Mouse (Mus musculus) erythroblast, embryonic 14.5 days (primary cell): ENCODE results near the gene Phospho1. TPM values are rescaled to one million over a fixed set of nuclear protein-coding genes. Genes with fewer than 3 reads are reported as not detected.

Experiments used
- H3K27me3 ChIP-seq: 2 replicates; pipeline ENCODE4 v1.6.1; 2012; ENCODE audit warnings: inconsistent platforms; ENCODE audit not compliant: control insufficient read depth
- H3K36me3 ChIP-seq: 2 replicates; pipeline ENCODE4 v1.6.1; 2012; ENCODE audit warnings: mild to moderate bottlenecking, inconsistent platforms; ENCODE audit not compliant: control insufficient read depth
- H3K4me1 ChIP-seq: 2 replicates; pipeline ENCODE4 v1.6.1; 2012; ENCODE audit warnings: inconsistent platforms; ENCODE audit not compliant: control insufficient read depth
- H3K4me3 ChIP-seq: replicated peaks from 2 replicates; pipeline ENCODE3; 2012; ENCODE audit warnings: moderate library complexity, mild to moderate bottlenecking, inconsistent platforms
- H3K9me3 ChIP-seq: 2 replicates; pipeline ENCODE4 v1.6.1; 2012; ENCODE audit warnings: low read length, inconsistent platforms, mixed read lengths; ENCODE audit not compliant: control insufficient read depth
- GATA1 ChIP-seq: IDR thresholded peaks from 2 replicates; pipeline ENCODE4 v1.6.1; 2012; ENCODE audit warnings: low read length, inconsistent platforms, mixed read lengths
- TAL1 ChIP-seq: IDR thresholded peaks from 3 replicates; pipeline ENCODE4 v1.6.1; 2012; ENCODE audit warnings: low read length, inconsistent platforms, mixed read lengths
- polyA plus RNA-seq: library from polyadenylated mRNA; stranded (reverse); fragments of >175 nt; gene quantifications from 2 replicates; pipeline ENCODE4 v1.2.3, GENCODE M21; 2012

Gene Phospho1
- polyA plus RNA-seq, 1 experiment, result 210 TPM

DNA sequence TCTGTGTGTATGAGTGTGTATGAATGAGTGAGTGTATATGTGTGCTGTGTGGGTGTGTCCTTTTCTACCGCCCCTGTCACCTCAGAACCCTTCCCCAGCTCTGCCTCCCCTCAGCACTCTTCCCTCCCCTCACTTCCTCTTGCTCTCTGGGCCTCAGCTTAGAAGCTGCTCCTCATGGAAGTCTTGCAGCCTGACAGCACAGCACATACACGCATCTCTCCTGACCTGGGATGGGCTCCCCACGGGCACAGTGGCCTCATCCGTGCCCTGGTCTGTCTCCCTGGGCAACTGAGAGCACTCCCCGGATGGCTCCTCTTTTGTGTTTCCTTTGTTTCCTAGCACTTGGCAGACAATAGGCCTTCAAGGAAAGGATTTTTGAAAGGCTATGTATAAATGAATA lies 14.7 kb upstream of the Phospho1 start:
- Histone ChIP-seq H3K9me3 (peaks cover 23% of the 10 kb centered on the region), H3K4me1 (peaks cover 80% of the 10 kb centered on the region), H3K27me3 (no peaks in the 10 kb centered on the region; the same call in 1 of the 2 replicates), H3K4me3 (peak overlapping the region; percentile 59), H3K36me3 (peaks cover 37% of the 10 kb centered on the region)
- no peak for TF ChIP-seq GATA1

DNA sequence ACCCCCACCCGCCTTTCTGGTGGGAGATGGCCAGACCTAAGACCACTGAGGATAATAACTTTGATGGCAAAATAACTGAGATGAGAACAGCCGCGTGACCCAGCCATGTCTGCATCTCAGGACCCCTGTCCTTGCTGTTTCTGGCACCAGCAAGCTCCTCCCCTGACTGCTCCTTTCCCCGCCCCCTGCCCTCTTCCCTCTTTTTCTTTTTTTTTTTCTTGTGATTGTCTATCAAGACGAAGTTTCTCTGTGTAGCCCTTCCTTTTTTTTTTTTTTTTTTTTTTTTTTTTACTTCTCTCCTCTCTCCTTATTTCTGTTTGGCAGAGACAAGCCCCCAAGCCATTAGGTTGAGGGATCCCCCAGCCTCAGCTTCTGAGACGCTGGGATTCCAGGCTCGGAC lies 13.5 kb upstream of the Phospho1 start:
- Histone ChIP-seq H3K4me1 (peaks cover 72% of the 10 kb centered on the region), H3K27me3 (no peaks in the 10 kb centered on the region; the same call in 1 of the 2 replicates), H3K9me3 (peaks cover 23% of the 10 kb centered on the region), H3K4me3 (no peak overlapping the region), H3K36me3 (peaks cover 31% of the 10 kb centered on the region)
- no peak for TF ChIP-seq GATA1
- no peak for TF ChIP-seq TAL1

DNA sequence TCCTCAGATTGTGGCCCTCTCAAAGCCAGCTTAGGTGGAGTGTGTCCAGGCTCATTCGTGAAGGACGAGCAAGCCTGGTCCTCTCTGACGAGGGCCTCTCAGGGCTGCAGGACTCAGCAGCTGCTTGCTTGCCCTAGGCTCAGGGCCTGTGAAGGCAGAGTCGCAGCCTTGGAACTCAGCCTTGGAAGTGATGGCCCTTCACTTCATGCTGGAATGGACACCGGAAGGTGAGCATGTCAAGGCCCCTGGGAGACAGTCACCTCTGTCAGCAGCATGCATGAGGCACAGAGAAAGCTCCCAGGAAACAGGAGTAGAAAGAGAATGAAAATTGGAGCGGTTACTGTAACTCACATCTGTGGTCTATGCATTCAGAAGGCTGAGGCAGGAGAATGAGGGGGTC lies 12.6 kb upstream of the Phospho1 start:
- peaks cover 24% of the 10 kb centered on the region for H3K36me3 ChIP-seq
- H3K4me1 ChIP-seq, result peaks cover 64% of the 10 kb centered on the region
- H3K9me3 ChIP-seq, result peaks cover 22% of the 10 kb centered on the region
- H3K27me3 ChIP-seq, result no peaks in the 10 kb centered on the region; the same call in 1 of the 2 replicates
- TF ChIP-seq TAL1 (no peak), GATA1 (no peak)
- H3K4me3 ChIP-seq, result no peak overlapping the region

DNA sequence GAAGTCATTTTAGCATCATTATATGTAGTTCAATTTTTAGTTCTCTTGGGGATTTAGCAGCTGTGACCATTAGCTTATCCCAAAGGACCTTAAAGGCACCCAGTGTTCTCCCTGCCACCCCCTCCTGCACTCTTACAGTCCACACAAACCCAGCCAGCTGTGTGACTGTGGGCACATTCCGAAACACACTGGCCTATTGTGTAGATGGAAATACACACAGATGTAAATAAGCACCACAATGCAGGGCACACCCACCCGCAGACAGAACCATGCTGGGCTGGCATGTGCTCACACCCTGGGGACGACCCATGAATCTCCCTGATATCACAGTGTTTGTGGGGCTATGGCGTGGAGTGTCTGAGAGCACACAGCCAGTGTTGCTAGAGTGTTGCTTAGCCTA lies 12.1 kb upstream of the Phospho1 start:
- H3K36me3 ChIP-seq, result peaks cover 19% of the 10 kb centered on the region
- H3K9me3 ChIP-seq, result peaks cover 17% of the 10 kb centered on the region
- no peak overlapping the region for H3K4me3 ChIP-seq
- H3K4me1 ChIP-seq, result peaks cover 59% of the 10 kb centered on the region
- no peaks in the 10 kb centered on the region; the same call in 1 of the 2 replicates for H3K27me3 ChIP-seq
- no peak for TF ChIP-seq GATA1
- TF ChIP-seq TAL1, result no peak

DNA sequence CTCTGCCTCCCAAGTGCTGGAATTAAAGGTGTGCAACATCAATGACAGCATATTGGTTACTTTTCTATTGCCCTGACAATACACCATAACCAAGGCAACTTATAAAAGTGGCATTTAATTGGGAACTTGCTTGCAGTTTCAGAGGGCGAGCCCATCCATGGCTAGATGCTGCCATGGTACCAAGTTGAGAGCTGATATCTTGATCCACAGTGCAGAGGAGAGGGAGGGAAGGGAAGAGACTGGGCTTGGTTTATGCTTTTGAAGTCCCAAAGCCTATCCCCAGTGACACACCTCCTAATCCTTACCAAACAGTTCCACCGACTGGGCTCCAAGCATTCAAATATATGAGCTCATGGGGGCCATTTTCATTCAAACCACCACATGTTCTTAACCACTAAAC lies 10.2 kb upstream of the Phospho1 start:
- TF ChIP-seq GATA1 (no peak), TAL1 (no peak)
- Histone ChIP-seq H3K4me1 (peaks cover 43% of the 10 kb centered on the region), H3K36me3 (peaks cover 11% of the 10 kb centered on the region), H3K9me3 (peaks cover 11% of the 10 kb centered on the region), H3K4me3 (no peak overlapping the region), H3K27me3 (no peaks in the 10 kb centered on the region; the same call in 1 of the 2 replicates)

DNA sequence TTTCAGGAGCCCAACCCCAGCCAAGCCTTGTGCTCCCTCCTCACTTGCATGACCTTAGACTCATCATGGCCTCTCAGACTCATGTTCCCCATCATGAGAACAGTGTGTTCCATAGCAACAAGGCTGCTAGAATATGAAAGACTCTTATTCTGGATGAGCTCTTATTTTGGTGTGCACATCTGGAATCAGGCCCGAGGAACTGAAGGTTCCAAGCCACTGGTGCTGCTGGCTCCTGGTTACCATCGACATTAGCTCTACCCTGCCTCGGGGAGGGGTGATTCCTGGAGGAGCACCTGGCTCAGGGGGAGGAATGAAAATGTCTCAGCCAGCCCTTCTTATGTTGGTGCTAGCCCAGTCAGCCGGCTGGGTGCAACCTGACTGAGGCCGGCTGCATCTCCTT lies 9.4 kb upstream of the Phospho1 start:
- Histone ChIP-seq H3K36me3 (peaks cover 7% of the 10 kb centered on the region), H3K4me3 (no peak overlapping the region), H3K27me3 (no peaks in the 10 kb centered on the region; the same call in 1 of the 2 replicates), H3K4me1 (peaks cover 41% of the 10 kb centered on the region), H3K9me3 (peaks cover 11% of the 10 kb centered on the region)
- no peak for TF ChIP-seq TAL1
- TF ChIP-seq GATA1, result no peak

DNA sequence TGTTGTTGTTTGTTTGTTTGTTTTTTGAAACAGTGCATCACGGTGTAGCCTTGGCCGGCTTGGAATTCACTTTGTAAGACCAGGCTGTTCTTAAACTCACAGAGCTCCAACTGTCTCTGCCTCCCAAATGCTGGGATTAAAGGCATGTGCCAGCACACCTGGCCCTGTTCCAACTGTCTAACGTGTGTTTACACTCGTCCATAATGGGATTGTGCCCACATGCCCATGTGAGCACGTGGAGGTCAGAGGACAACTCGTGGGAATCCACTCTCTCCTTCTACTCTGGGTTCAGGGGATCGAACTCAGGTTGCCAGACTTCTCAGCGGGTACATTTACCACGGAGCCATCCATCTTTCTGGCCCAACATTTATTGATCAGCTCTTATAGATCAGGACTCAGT lies 8.9 kb upstream of the Phospho1 start:
- TF ChIP-seq TAL1 (no peak), GATA1 (no peak)
- Histone ChIP-seq H3K36me3 (peaks cover 5% of the 10 kb centered on the region), H3K4me3 (no peak overlapping the region), H3K9me3 (peaks cover 11% of the 10 kb centered on the region), H3K4me1 (peaks cover 40% of the 10 kb centered on the region), H3K27me3 (no peaks in the 10 kb centered on the region; the same call in 1 of the 2 replicates)

DNA sequence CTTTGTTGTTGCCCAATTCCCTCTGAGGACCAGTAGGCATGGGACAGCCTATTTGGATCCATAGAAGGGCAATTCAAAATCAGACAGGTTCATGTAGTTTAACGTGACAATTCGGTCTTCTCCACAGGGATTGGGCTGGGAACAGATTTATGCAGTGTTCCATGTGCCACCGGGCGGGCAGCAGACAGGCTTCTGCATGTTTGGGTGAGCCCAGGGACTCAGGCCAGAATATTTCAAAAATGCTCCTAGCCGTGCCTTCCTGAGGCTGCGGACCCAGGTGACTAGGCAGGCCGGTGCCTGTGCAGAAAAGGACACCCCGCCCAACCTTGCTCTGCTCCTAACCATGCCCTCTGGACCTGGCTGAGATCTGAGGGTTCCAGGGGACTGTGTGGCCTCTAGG lies 5.2 kb upstream of the Phospho1 start:
- no peak overlapping the region for H3K4me3 ChIP-seq
- H3K9me3 ChIP-seq, result peaks cover 8% of the 10 kb centered on the region
- TF ChIP-seq TAL1 (no peak), GATA1 (no peak)
- no peaks in the 10 kb centered on the region; the same call in 1 of the 2 replicates for H3K27me3 ChIP-seq
- peaks cover 48% of the 10 kb centered on the region for H3K4me1 ChIP-seq
- no peaks in the 10 kb centered on the region; the same call in 1 of the 2 replicates for H3K36me3 ChIP-seq

DNA sequence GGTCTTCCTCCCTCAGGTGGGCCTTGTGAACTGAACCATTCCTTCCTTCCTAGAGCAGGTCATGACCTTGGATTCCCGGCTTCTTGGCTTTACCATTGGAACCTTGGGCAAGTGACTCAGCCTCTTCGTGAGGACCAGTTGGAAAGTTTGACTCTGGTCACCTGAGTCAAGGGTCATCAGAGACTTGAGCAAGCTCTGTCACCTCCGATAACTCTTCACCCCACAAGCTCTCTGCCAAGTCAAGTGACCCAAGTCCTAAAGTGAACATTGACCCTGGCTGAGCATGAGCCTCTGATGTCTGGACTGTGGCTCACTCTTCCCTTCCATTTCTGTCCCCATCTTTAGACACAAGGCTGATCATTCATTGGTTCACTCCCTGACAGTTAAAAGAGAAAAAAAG lies 2.8 kb upstream of the Phospho1 start:
- H3K36me3 ChIP-seq, result no peaks in the 10 kb centered on the region
- H3K27me3 ChIP-seq, result peaks cover 14% of the 10 kb centered on the region
- peaks cover 64% of the 10 kb centered on the region for H3K4me1 ChIP-seq
- H3K9me3 ChIP-seq, result no peaks in the 10 kb centered on the region
- H3K4me3 ChIP-seq, result no peak overlapping the region
- TF ChIP-seq GATA1, result no peak
- TF ChIP-seq TAL1, result no peak

DNA sequence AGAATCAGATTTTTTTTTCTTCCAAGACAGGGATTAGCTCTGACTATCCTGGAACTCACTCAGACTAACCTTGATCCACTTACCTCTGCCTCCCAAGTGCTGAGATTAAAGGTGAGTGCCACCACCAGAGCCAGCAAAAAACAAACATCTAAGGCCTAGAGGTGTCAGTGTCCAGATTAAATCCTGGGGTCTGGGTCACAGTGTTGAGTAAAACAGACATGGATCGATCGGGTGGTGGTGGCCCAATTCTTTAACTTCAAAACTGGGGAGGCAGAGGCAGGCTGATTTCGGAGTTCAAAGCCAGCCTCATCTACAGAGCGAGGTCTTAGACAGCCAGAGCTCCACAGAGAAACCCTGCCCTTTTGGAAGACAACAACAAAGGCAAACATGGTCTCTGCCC lies 1.9 kb upstream of the Phospho1 start:
- Histone ChIP-seq H3K9me3 (no peaks in the 10 kb centered on the region), H3K4me1 (peaks cover 73% of the 10 kb centered on the region), H3K36me3 (peaks cover 3% of the 10 kb centered on the region; the same call in 1 of the 2 replicates), H3K4me3 (no peak overlapping the region), H3K27me3 (peaks cover 17% of the 10 kb centered on the region)
- no peak for TF ChIP-seq GATA1
